Mouse (Mus musculus) T-cell, adult 2 months (primary cell): ENCODE data around the gene Nfkbib.

Experiments
- DNase-seq: peaks from one replicate; pipeline ENCODE4 v3.0.0; 2022; ENCODE audit warnings: low spot score

The Nfkbib gene

GRCm38 (mm10) chr7:28769414-28769958 lies 2.2 kb upstream of the Nfkbib start:
- DNase-seq: no peak

- DNase-seq: no peak
These were observed 402 bp downstream of the Nfkbib start for GRCm38 (mm10) chr7:28766910-28767309.

- DNase-seq: peak; percentile 98
These were observed 986 bp downstream of the Nfkbib start, which contains the start of gene Sirt2 for GRCm38 (mm10) chr7:28766173-28766879. TSS of gene Sirt2 (plus strand) at chr7:28766735.

- no peak for DNase-seq
These were observed 2.1 kb downstream of the Nfkbib start for GRCm38 (mm10) chr7:28765211-28765610.

- no peak for DNase-seq
These were observed 5.4 kb downstream of the Nfkbib start for GRCm38 (mm10) chr7:28761907-28762306.

- DNase-seq: no peak
These were observed 8.7 kb downstream of the Nfkbib start for GRCm38 (mm10) chr7:28758623-28759022.

- DNase-seq: no peak
These were observed 11.2 kb downstream of the Nfkbib start, which contains the start of gene Ccer2 for GRCm38 (mm10) chr7:28756079-28756478. TSS of gene Ccer2 (plus strand) at chr7:28756174.

- DNase-seq: no peak
These were observed 17.4 kb downstream of the Nfkbib start for GRCm38 (mm10) chr7:28749935-28750334.

GRCm38 (mm10) chr7:28741709-28742438 lies 25.4 kb downstream of the Nfkbib start, which contains the start of the genes Mrps12 and Sars2:
TSS of gene Mrps12 (minus strand) at chr7:28741820.
TSS of gene Sars2 (plus strand) at chr7:28741992.
- DNase-seq: peak; percentile 95

- DNase-seq: no peak
These were observed 26.0 kb downstream of the Nfkbib start for GRCm38 (mm10) chr7:28741368-28741708.

- DNase-seq: no peak
These were observed 26.4 kb downstream of the Nfkbib start for GRCm38 (mm10) chr7:28740949-28741348.

- DNase-seq: no peak
These were observed 27.5 kb downstream of the Nfkbib start for GRCm38 (mm10) chr7:28739829-28740228.

GRCm38 (mm10) chr7:28735701-28736100 lies 31.6 kb downstream of the Nfkbib start:
- DNase-seq: no peak

- no peak for DNase-seq
These were observed 34.1 kb downstream of the Nfkbib start for GRCm38 (mm10) chr7:28733211-28733610.

GRCm38 (mm10) chr7:28732341-28733142 lies 34.8 kb downstream of the Nfkbib start:
- DNase-seq: peak; percentile 57

GRCm38 (mm10) chr7:28727649-28728340 lies 39.5 kb downstream of the Nfkbib start:
- no peak for DNase-seq

- DNase-seq: peak; percentile 81
These were observed 40.7 kb downstream of the Nfkbib start for GRCm38 (mm10) chr7:28726600-28726999.

GRCm38 (mm10) chr7:28724613-28725012 lies 42.7 kb downstream of the Nfkbib start:
- no peak for DNase-seq

- DNase-seq: no peak
These were observed 45.2 kb downstream of the Nfkbib start for GRCm38 (mm10) chr7:28722079-28722478.

- no peak for DNase-seq
These were observed 46.4 kb downstream of the Nfkbib start for GRCm38 (mm10) chr7:28720753-28721537.

GRCm38 (mm10) chr7:28719650-28720049 lies 47.7 kb downstream of the Nfkbib start:
- no peak for DNase-seq
